Mouse (Mus musculus) cerebellum, adult 18-20 months (tissue): ENCODE measurements around the gene Snrpb.

ENCODE experiments used
- DNase-seq, 2 experiments: peaks; one replicate each; pipeline ENCODE4 v3.0.0; 2021

Snrpb gene

DNA sequence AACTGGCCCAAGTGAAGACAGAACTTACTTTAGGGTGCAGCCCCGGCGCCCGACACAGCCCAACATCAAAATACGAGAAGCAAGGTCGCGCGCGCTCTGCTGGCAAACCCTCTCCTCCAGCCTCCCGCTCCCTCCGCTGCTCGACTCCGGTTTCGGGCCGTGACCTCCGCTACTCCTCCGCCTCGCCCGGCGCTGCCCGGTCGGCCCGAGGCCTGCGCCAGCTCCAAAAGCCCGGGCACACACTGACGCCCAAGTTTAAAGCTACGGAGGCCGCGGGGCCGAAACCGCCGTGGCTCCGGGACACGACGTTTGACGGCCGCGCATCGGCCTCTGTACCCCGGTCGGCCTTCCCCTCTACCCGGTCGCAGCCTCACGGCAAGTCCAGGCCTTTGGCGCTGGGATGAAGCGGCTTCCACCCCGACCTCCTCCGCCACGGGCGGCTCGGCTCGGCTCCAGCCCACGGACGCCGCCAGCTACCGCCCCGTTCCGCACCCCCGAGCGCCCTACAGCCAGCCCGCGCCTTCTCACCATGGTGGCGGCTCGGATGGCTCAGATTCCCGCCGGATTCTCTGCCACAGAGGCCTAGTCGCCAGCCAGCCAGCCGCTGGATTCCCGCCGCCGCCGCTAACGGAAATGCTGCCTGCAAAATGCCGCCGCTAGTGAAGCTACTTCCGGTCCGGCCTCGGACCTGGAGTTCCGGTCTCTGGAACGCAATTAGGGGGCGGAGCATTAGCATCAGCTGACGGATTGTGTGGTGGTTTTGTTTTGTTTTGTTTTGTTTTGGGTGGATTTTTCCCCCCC is at the start of gene Snrpb:
Gene Snrpb, minus strand, starts transcription at position 698 of the 801 bp plus-strand sequence.
- DNase-seq = peak; percentile 90 to 91

DNA sequence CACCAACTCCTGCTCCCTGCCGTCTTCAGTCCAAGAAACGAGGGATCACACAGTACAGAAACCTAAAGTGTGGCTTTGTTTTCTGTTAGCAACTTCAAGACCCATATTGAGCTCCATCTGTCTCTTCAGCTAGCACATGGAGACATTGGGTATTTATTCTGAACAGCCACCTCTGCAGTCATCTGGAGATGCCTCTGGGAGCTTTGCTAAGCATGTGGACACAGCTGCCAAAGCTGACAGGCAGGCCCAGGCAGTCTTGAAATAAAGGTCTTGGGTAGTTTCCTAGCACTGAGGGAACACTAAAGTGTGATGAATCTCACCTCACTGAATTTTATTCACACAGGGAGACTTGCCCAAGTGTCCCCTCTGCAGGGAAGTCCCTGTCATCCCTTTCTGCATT is 32.4 kb upstream of the Snrpb start:
- DNase-seq = no peak

DNA sequence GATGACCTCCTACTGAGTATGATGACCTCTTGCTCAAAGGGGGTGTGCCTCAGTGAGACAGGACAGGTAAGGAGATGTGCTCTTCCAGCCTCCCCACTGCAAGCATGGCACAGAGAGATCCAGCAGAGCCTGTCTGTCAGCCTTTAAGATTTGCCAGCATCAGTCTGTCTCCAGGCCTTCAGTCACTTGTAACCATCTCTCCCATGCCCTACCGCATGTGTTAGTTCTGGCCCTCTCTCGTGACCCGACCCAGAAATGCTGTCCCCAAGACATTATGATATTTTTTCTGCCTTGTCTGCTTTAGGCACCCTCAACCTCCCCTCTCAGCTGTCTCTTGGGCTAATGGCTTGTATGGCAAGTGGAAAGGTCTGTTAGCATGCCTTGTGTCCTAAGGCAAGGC is 30.4 kb upstream of the Snrpb start:
- DNase-seq = no peak

DNA sequence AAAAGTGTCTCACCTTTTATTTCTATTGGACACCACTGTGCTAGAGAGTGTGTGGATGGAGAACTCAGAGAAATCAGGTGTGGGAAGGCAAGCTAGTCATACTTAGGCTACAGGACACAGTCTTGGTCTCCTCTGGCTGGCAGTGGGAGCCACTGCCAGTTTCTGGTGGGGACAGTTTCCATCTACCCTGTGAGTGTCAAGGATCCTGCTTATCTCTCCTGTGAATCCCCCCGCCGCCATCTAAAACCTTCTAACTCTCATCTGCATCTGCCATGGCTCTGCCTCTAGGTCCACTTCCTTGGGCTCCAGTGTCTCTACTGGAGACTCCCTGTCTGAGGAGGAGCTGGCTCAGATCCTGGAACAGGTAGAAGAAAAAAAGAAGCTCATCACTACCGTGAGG is 28.8 kb upstream of the Snrpb start:
- DNase-seq = peak in 1 of 2 experiments; percentile 2

DNA sequence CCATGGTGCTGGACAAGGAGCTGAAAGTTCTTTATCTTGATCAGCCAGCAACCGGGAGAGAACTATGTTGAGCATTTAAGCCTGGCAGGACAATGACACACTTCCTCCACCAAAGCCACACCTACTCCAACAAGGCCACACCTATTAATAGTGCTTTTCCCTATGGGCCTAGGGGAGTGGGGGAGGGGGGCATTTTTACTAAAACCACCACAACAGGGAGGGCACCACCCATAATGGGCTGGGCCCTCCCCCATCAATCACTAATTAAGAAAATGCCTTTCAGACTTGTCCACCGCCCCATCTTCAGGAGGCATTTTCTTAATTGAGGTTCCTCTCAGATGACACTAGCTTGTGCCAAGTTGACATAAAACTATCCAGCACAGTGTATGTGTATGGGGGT is 28.2 kb upstream of the Snrpb start:
- DNase-seq = no peak

DNA sequence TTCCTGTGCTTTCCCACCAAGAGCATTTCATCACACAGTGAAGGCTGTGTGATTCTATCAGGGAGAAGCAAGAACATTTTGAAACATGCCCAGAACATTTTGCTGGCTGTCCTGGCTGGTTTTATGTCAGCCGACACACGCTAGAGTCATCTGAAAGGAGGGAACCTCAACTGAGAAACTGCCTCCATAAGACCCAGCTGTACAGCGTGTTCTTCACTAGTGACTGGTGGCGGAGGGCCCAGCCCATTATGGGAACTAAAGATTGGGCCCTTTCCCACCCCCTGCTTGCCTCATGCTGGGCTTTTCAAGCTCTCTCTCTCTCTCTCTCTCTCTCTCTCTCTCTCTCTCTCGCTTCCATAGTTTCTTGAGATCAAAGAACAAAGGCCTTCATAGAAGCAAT is 21.8 kb upstream of the Snrpb start:
- DNase-seq = no peak

DNA sequence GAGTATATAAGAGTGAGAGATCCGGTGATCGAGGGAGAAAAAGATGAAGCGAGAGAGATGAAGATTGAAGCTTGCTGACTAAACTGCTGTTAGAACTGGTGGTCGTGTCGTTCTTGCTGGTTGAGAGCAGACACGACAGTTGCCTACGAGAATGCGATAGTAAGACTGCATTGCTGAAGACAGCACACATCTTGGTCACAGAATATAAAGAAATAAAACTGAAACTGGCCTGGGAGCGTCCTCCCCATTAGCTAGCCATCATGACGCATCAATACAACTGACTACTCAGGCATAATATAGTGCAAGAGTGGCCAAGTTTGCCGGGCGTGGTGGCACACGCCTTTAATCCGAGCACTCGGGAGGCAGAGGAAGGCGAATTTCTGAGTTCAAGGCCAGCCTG is 15.7 kb upstream of the Snrpb start, which contains the start of gene Tmc2:
Gene Tmc2, plus strand, starts transcription at position 301 of the 400 bp plus-strand sequence.
- no peak for DNase-seq

DNA sequence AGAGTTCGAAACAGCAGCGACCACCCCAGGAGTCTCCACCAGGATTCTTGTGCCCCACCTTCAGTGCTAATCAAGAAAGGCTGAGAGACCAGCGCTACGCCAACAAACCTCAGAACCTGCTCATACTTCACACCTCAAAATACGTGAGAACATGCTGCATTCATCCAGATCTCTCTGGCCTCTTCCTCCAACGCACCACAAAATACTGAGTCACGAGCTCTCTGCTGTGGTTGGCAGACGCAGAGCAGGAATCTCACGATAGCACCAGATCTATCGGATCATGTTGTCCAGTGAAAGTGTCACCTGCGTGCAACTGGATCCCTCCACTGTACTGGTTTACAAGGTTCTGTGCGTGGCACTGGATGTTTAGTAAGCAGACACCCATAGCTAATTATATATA is 9.2 kb upstream of the Snrpb start:
- DNase-seq = no peak

DNA sequence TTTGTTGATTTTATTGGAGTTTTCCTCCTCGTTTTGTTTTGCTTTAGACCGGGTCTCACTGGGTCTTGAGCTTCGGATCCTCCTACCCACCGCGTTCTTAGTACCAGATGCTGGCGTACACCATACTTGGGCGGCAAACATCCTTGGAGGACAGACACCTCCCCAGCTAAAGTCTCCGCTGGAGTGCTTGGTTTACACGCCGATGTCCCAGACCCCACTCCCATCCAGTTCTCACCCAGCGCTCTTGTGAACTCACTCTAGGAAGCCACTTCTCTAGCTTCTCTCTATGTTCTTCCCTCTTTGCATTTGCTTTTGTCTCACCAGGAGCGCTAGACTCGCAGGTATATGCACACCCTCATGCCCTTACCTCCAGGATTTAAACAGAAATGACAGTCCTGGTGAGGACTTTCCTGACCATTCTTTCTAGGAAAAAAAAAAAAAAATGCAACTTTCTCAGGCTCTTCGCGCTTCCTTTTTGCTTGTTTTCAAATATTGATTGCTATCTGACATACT is 360 bp upstream of the Snrpb start:
- DNase-seq = no peak

DNA sequence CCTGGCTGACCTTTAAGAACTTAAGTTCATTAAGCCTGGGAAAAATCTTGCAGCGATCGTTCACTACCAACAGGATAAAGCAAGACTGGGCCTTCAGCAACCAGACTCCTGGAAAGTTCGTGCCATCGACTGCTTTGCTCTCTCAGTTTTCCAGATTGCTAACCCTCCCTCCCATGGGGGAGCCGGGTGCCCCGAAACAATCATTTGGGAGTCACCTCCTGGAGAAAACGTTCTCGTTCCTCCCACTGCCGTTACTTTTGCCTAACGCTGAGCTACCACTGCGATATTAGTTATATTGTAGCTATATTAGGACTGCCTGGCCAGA is 860 bp downstream of the Snrpb start:
- DNase-seq = peak in 1 of 2 experiments; percentile 8

DNA sequence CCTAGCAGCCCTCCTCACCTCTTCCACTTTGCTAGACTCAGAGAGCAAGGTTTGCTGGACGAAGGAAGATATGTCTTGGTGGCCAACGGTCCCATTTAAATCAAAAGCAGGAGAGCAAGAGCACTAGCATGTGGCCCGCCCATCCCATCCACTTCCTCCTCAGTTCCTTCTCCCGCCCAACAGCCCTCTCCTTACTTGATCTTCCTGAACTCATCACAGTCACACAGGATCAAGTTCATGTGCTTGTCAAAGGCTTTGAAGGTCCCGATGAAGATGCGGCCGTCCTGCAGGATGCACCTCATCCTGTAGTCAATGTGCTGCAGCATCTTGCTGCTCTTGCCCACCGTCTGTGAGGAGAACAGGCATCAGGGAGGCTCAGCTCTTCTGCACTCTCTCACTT is 2.4 kb downstream of the Snrpb start:
- DNase-seq = peak in 1 of 2 experiments; percentile 9

DNA sequence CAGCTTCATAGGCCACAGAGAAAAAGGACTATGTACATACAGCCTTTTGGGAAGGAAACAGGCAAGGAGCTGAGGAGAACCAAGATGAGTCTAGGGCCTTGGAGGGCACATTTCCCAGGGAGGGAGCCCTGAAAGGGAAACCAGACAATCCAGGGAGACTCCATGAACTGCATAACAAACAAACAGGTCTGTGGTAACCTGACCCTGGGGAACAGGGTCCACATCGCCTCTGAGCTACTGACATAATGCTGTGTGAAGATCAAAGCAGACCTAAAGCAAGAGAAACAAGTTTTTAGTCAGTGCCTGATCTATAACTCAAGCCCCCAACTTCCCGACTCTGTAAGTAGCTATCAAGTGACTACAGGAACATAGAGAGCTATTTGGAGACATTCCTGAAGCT is 7.5 kb downstream of the Snrpb start:
- no peak for DNase-seq

DNA sequence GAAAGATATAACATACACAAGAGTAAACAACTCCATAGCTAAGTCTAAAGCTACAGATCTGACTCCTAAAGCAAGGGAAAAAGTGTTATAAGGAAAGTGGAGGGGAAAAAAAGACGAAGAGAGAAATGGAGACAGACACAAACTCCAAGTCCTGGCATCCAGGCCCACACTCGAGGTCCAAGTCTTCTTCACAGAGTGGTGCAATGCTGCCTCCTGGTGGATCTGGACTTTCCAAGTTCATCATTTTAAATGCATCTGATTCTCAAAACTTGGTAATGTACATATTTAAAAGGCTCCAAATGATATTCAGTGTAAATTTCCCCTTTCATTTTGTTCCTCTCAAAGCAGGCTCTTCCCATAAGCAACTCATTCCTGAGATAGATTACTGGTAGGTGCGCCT is 11.3 kb downstream of the Snrpb start:
- peak; percentile 39 to 41 for DNase-seq

DNA sequence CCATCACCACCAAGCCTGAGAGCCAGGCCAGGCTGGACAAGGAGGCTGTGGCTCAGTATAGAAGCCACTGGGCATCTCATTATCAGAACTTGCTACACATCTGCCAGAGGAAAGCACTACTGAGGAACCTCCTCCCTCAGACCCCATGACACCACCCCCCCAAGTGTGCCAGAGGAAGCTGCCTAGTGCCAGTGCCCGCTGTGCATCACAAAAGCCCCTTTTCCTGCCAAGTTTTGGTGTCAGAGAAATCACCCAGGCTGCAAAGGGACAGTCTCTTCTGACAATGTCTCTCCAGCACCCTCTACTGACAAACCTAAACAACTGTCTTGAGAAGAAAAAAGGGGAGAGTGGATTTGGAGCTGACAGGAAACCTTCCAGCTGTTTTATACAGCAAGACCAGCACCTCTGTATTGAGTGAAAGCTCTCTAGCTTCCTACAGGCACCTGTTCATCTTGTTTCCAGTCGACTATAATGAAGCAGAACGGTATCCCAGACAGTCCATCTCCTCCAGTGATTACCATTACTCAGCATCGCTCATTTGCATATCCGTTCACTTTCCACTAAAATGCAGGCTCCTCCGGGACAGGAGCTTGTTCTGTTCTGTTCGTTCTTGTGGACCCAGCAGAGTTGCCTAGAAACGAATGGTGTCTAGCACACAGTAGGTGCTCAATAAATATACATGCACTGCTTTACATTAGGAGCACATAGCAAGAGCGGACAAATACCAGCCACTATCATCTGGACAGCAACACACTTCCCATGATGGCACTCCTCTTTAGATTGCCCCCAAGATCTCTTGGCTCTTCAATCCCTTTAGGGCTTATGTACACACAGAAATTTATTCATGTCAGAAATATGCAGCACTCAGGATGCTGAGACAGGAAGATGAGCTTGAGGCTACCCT is 12.6 kb downstream of the Snrpb start:
- peak; percentile 38 to 49 for DNase-seq

DNA sequence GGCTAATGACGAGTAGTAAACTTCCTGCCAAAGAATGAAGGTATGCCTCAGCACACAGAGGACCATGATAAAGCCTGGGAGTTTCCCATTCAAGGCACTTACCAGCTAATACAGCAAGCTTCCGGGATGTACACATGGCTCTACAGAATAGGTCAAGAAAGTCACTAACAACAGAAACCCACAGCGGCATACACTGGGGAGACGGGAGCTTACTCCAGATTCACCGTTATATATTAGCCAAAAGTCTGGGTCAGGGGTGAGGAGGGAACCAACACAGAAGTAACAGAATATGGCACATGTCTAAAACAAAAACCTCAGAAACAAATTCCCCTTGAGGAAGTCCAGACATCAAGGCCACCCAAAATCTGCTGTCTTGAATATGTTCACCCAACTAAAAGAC is 16.5 kb downstream of the Snrpb start:
- no peak for DNase-seq

DNA sequence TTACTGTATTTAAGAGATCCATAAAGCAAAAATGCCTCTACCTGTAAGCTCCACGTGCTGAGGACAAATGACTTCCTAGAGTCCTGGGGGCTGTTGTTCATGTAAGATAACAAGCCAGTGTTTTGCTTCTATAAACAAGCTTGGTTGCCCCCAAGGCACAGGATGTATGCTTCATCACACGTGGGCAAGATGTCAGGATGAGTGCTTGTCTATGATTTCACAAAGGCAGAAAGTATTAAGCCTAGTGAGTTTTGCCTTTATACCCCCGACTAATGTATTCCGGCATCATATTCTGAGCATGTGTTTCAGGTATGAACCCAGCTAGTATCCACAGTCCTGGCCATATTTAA is 21.1 kb downstream of the Snrpb start:
- no peak for DNase-seq

DNA sequence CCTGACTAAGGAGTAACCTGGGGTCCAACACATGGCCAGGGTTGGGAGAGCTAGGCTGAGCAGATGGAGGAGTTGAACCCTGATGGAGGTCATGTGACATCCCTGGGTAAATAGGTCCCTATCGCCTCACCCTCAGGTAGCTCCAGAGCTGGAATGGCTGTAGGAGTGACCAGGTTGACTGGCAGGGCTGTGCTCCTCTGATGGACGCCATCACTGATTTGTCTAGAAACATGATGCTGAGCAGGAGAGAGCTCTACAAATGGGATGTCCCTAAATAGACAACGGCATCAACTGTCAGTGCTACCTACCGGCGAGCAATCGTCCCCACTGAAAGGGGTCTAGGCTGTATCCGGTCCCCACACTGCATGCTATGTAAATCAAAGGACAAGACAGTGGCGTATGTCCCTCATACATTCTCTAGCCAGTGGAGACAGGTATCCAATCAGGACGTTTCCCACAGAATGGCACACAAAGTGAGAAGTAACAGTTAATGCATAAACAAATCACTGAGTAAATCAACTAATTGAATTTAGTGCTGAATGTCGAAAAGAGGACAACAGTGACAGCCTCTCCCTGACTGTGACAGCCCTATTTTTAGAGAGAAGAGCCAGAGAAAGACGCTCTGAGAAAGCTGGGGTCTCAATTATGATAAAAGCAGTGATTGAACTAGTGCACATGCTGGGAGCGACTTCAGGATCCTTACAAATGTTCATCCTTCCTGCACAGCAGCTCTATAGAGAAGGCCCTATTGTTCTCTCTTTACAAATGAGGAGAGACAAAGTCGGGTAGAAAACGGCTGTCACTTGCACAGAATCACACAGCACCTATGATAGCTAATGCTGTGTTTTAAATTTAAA is 21.7 kb downstream of the Snrpb start:
- DNase-seq = no peak

DNA sequence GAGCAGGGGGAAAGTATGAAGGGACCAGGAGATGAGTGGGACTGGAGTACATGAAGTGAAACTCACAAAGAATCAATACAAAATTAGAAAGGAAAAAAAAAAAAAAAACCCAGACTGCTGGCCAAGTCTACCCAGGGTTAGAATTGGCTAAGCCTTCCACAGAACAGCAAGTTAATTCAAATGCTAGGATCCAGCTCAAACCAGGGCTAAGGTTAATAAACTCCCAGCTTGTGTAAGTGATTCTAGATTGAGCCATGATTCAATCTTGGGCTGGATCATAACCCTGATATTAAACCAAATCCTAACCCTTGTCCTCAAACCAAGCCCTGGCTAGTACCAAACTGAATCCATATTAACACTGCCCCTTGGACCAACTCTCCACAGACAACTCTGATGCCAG is 23.4 kb downstream of the Snrpb start:
- no peak for DNase-seq

DNA sequence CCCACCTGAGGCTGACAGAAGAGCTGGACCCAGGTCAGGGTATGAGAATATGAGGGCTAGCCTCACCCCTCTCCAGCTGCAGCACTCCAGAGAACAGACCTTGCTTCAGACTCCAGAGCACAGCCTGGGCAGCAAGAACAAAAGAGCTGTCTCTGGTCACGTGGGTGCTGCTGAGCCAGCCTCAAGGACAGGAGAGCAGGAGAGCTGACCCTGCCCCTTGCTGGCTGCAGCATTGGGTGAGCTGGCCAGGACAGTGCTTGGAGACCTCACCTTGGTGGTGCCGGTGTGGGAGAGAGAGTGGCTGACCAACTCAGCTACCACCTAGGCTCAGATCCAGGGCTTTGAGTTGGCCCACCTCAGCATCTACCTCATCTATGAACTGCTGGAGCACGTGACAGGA is 24.0 kb downstream of the Snrpb start:
- no peak for DNase-seq

DNA sequence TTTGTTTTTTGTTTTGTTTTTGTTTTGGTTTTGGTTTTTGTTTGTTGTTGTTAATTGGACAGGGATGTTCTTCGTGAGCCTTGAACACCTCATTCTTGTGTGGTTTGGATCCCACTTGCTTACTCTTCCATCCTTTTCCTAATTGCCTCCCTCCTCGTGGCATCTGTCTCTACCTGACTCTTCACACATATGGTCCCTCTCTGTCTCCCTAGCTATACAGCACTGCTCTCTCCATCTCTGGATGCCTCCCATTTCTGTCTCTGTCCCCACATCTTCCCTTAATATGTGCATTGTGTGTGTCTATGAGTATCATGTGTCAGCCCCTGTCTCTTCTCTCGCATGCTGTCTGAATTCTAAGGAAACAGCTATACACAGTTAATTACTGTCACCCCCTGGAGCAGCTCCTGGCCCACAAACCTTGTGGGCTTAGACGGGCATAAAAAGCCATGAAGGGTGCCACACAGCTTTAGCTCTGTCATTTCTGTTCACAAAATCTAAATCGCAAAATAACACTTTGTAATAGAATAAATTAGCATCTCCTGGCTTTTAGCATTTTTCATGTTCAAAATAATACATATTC is 33.0 kb downstream of the Snrpb start:
- no peak for DNase-seq

DNA sequence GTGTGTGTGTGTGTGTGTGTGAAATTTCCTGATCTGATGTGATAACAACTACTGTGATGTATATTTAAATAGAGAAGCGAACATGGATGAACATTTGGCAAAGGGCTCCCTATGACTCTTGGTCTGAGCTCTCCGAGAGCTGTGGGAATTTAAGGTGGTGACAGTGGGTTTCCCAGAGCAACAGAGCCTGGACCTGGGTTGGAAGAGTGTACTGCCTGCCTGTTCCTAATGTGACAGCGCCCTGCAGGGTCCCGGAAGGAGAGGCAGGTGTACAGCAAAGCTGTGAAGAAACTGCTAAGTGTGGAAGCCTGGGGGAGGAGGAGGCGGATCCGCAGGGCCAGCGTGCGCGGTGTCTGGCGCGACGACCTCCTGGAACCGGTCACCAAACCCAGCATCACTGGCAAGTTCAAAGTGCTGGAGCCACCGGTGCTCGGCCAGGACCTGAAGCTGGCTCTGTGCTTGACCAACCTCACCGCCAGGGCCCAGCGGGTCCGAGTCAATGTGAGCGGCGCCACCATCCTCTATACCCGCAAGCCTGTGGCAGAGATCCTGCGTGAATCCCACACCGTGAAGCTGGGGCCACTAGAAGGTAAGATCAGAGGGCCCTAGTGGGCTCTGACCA is 34.4 kb downstream of the Snrpb start:
- DNase-seq = no peak

DNA sequence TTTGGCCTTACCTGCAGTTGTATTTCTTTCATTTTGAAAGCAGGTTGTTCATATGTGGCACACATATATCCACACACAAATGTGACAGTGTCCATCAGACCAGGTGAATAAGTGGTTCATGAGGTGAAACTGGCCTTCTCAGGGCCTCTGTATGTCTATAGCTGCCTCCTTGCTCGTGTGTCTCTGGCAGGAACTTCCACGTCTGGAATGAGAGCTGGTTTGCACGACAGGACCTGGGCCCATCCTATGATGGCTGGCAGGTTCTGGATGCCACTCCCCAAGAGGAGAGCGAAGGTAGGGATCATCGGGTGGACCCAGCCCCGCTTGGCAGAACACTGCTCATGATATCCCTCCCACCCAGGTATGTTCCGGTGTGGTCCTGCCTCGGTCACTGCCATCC is 36.2 kb downstream of the Snrpb start:
- DNase-seq = no peak
